Comparison of ENCODE assay signal across 8 mouse cellular contexts in genomic region chr11:68692010-68692692, GRCm38 (mm10). TPM values are rescaled to one million over a fixed set of nuclear protein-coding genes. Genes with fewer than 3 reads are reported as not detected.
DNase-seq lines count a peak whose midpoint lies in the region; ATAC-seq and TF ChIP-seq lines count a peak whose summit lies in the region.

No protein-coding gene starts in this region.

- no peaks in the 10 kb centered on the region for H3K9me3 ChIP-seq in lung, embryonic 15.5 days
- H3K9me3 ChIP-seq in forebrain, embryonic 11.5 days (ENCODE audit: control insufficient read depth, low read length): no peaks in the 10 kb centered on the region
- no peaks in the 10 kb centered on the region for H3K9me3 ChIP-seq in limb, embryonic 14.5 days (ENCODE audit: control insufficient read depth, low read length)

- H3K4me3 ChIP-seq in lung, embryonic 15.5 days: peak overlapping the region; percentile 69
- peak overlapping the region; percentile 54 for H3K4me3 ChIP-seq in forebrain, embryonic 11.5 days (ENCODE audit: low read depth, low read length)
- peak overlapping the region; percentile 93 for H3K4me3 ChIP-seq in limb, embryonic 14.5 days (replicated peaks; ENCODE audit: low read length)
- peak overlapping the region; percentile 98 for H3K4me3 ChIP-seq in olfactory bulb, adult 2 months (ENCODE audit: insufficient read depth, low read depth, low read length)

- peak; percentile 30; the same call in 1 of the 2 replicates for TF ChIP-seq CTCF in olfactory bulb, adult 2 months (IDR thresholded peaks at IDR 0.05; ENCODE audit: insufficient read depth, low read depth, low read length)

- H3K36me3 ChIP-seq in lung, embryonic 15.5 days: no peaks in the 10 kb centered on the region
- H3K36me3 ChIP-seq in forebrain, embryonic 11.5 days (ENCODE audit: control insufficient read depth, insufficient read depth, low read length): no peaks in the 10 kb centered on the region
- H3K36me3 ChIP-seq in limb, embryonic 14.5 days (ENCODE audit: control insufficient read depth, insufficient read depth, low read length): no peaks in the 10 kb centered on the region

- ATAC-seq in lung, embryonic 15.5 days (ENCODE audit: borderline replicate concordance, extremely low read depth, low FRiP score, low TSS enrichment): 0 out of 2 replicates have a peak, but pooled peaks have one; percentile 2
- no peak for ATAC-seq in forebrain, embryonic 11.5 days (replicated peaks; ENCODE audit: low FRiP score)
- ATAC-seq in limb, embryonic 14.5 days (ENCODE audit: low FRiP score, low read depth): no peak

- under 1% methylated on average over 34 of the region's 34 CpGs for WGBS in lung, embryonic 15.5 days
- under 1% methylated on average over 34 of the region's 34 CpGs for WGBS in forebrain, embryonic 11.5 days
- WGBS in limb, embryonic 14.5 days: 1% methylated on average over 34 of the region's 34 CpGs
- 1% methylated on average over 34 of the region's 34 CpGs for WGBS in olfactory bulb, adult 2 months

- no peaks in the 10 kb centered on the region for H3K27me3 ChIP-seq in lung, embryonic 15.5 days
- H3K27me3 ChIP-seq in forebrain, embryonic 11.5 days (ENCODE audit: control insufficient read depth, insufficient read depth, low read length): no peaks in the 10 kb centered on the region
- H3K27me3 ChIP-seq in limb, embryonic 14.5 days (ENCODE audit: control insufficient read depth, insufficient read depth, low read length): no peaks in the 10 kb centered on the region

- peak; percentile 87; the same call in 1 of the 2 replicates for TF ChIP-seq POLR2A in limb, embryonic 14.5 days (IDR thresholded peaks at IDR 0.05; ENCODE audit: borderline replicate concordance, extremely low read depth, insufficient read depth, insufficient read length)
- no peak; the same call in 1 of the 2 replicates for TF ChIP-seq POLR2A in olfactory bulb, adult 2 months (IDR thresholded peaks at IDR 0.05; ENCODE audit: insufficient read depth, low read depth, low read length)

- DNase-seq in adrenal gland, adult 18-20 months (ENCODE audit: low spot score in 2 of 2): peak; percentile 35 to 37
- no peak for DNase-seq in adrenal gland, postnatal 14 days
- DNase-seq in lung, postnatal 10 days: no peak
- DNase-seq in forebrain, embryonic 11.5 days (ENCODE audit: low spot score): no peak
- peak; percentile 16 for DNase-seq in limb, embryonic 14.5 days (ENCODE audit: low spot score)
- DNase-seq in ovary, postnatal 14 days (ENCODE audit: low spot score): no peak

- peak overlapping the region; percentile 80 for H3K4me2 ChIP-seq in lung, embryonic 15.5 days
- peak overlapping the region; percentile 78 for H3K4me2 ChIP-seq in forebrain, embryonic 11.5 days (ENCODE audit: low read depth, low read length, severe bottlenecking)
- peak overlapping the region; percentile 48 for H3K4me2 ChIP-seq in limb, embryonic 14.5 days (replicated peaks; ENCODE audit: low read depth, low read length, severe bottlenecking)

- peak overlapping the region; percentile 88 for H3K9ac ChIP-seq in lung, embryonic 15.5 days
- H3K9ac ChIP-seq in forebrain, embryonic 11.5 days (ENCODE audit: low read length): peak overlapping the region; percentile 89
- H3K9ac ChIP-seq in limb, embryonic 14.5 days (ENCODE audit: low read depth, low read length, severe bottlenecking): peak overlapping the region; percentile 94

- peaks cover 21% of the 10 kb centered on the region for H3K4me1 ChIP-seq in lung, embryonic 15.5 days
- H3K4me1 ChIP-seq in forebrain, embryonic 11.5 days (replicated peaks; ENCODE audit: control insufficient read depth, insufficient read depth, low read length): peaks cover 4% of the 10 kb centered on the region; the same call in 1 of the 2 replicates
- H3K4me1 ChIP-seq in limb, embryonic 14.5 days (ENCODE audit: control insufficient read depth, insufficient read depth, low read length): peaks cover 17% of the 10 kb centered on the region
- H3K4me1 ChIP-seq in olfactory bulb, adult 2 months (ENCODE audit: control insufficient read depth, insufficient read depth, low read length): 0 out of 2 replicates have a peak, but pooled peaks cover 2% of the 10 kb centered on the region

- peak overlapping the region; percentile 93 for H3K27ac ChIP-seq in lung, embryonic 15.5 days
- H3K27ac ChIP-seq in forebrain, embryonic 11.5 days (ENCODE audit: low read depth, low read length): peak overlapping the region; percentile 90
- H3K27ac ChIP-seq in limb, embryonic 14.5 days (replicated peaks; ENCODE audit: low read depth, low read length): peak overlapping the region; percentile 91
- H3K27ac ChIP-seq in olfactory bulb, adult 2 months (ENCODE audit: insufficient read depth, low read depth, low read length): peak overlapping the region; percentile 65

RNA-seq across cellular contexts. Expression of gene Myh10, which starts 0.8 kb away (rescaled TPM):
- 10 to 100 TPM; 31.4 to 32.2 TPM for total RNA-seq in adrenal gland, adult 18-20 months (2021)
- total RNA-seq in adrenal gland, postnatal 14 days (2021): 34.4 and 36.0 TPM in 2 replicates
- polyA plus RNA-seq in lung, embryonic 15.5 days (2015; fragmentation: Nextera tagmentation; extraction: Ambion mirVana): 130 and 136 TPM in 2 replicates
- 163 and 165 TPM in 2 replicates for polyA plus RNA-seq in forebrain, embryonic 11.5 days (2014; fragmentation: Nextera tagmentation; extraction: Ambion mirVana)
- polyA plus RNA-seq in limb, embryonic 14.5 days (2012; rRNA removed): 167 and 189 TPM in 2 replicates
- polyA plus RNA-seq in limb, embryonic 14.5 days (2014; fragmentation: Nextera tagmentation; extraction: Ambion mirVana): 129 and 136 TPM in 2 replicates
- polyA plus RNA-seq in olfactory bulb, adult 2 months (2012; ENCODE audit: insufficient read depth, insufficient read length, low replicate concordance, missing spikeins): not detected in 2 replicates

Comparison
In these comparisons a context has a peak if more than half of its experiments do, and no peak if none do; other contexts are left out.
1. DNase-seq: peak in adrenal gland, adult 18-20 months (2 of 2) and limb, embryonic 14.5 days (single experiment); none in adrenal gland, postnatal 14 days (single experiment), lung, postnatal 10 days (single experiment), forebrain, embryonic 11.5 days (single experiment) and ovary, postnatal 14 days (single experiment).
2. Peak in every context shown above with its lines, with median percentiles within 50 percentile points of each other: H3K27ac ChIP-seq, H3K4me2 ChIP-seq, H3K4me3 ChIP-seq and H3K9ac ChIP-seq.